Mouse (Mus musculus): Measurements from ENCODE around the gene Pla2g6.

DNA sequence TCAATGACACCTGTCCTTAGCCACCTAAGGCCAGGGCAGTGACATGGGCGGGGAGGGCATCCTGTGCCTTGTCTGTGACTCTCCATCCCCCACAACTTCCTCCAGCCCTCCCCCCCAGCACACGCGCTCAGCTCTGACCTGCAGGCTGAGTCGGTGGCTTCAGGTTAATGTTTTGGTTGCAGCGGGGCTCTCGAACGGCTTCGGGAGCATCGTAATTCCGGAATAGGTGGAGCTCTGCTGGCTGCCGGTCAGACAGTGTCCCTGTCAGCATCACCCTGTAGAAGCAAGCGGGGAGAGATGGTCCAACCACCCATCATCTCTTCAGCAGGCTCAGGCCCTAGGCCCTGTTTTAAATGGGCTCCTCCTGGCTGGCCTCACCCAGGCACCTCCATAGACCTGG, 38.7 kb downstream of the Pla2g6 start:
- no peak for TF ChIP-seq CTCF (IDR thresholded peaks at IDR 0.05; ENCODE audit: control insufficient read depth, insufficient read depth, insufficient replicate concordance, low read depth, low read length)
- TF ChIP-seq POLR2A (IDR thresholded peaks at IDR 0.05; ENCODE audit: control insufficient read depth, low read depth, low read length) = no peak

Measured in testis, adult 2 months (tissue).